8 mouse cellular contexts compared by ENCODE assay signal in genomic region chr9:103108943-103109670, GRCm38 (mm10). TPM values are rescaled to one million over a fixed set of nuclear protein-coding genes. Genes with fewer than 3 reads are reported as not detected.
DNase-seq lines count a peak whose midpoint lies in the region; ATAC-seq and TF ChIP-seq lines count a peak whose summit lies in the region.
"Had no signal": no experiment of that assay in that cellular context is flagged by ENCODE, and none has a peak within 500 bp of the region (broad histone marks: within the 10 kb centered on the region; RNA-seq: fewer than 3 reads in every experiment).

No protein-coding gene starts in this region.

- peak; percentile 64 for DNase-seq in lung, embryonic 14.5 days
- no peak for DNase-seq in lung, adult 18-20 months
- peak; percentile 23 for DNase-seq in forebrain, embryonic 10.5 days (ENCODE audit: extremely low spot score, low spot score)
- no peak for DNase-seq in limb, embryonic 11.5 days (ENCODE audit: low spot score)
- DNase-seq in ovary, postnatal 36 days (ENCODE audit: low spot score) = no peak
- no peak for DNase-seq in spleen, adult 12 weeks (ENCODE audit: low spot score)

- no peak for TF ChIP-seq POLR2A in small intestine, adult 2 months (IDR thresholded peaks at IDR 0.05; ENCODE audit: low read depth, low read length)

- H3K9me3 ChIP-seq in lung, embryonic 14.5 days (ENCODE audit: low read depth, low read length) = no peaks in the 10 kb centered on the region
- no peaks in the 10 kb centered on the region for H3K9me3 ChIP-seq in forebrain, embryonic 10.5 days
- no peaks in the 10 kb centered on the region for H3K9me3 ChIP-seq in limb, embryonic 11.5 days (ENCODE audit: control insufficient read depth, low read length)

- H3K4me1 ChIP-seq in lung, embryonic 14.5 days (ENCODE audit: insufficient read depth) = no peaks in the 10 kb centered on the region; the same call in 1 of the 2 replicates
- peaks cover 46% of the 10 kb centered on the region for H3K4me1 ChIP-seq in forebrain, embryonic 10.5 days
- peaks cover 15% of the 10 kb centered on the region for H3K4me1 ChIP-seq in limb, embryonic 11.5 days (ENCODE audit: control insufficient read depth, insufficient read depth, low read length)
- peaks cover 7% of the 10 kb centered on the region for H3K4me1 ChIP-seq in small intestine, adult 2 months (ENCODE audit: control insufficient read depth, insufficient read depth, insufficient read length, low read length)

- TF ChIP-seq CTCF in lung, embryonic 14.5 days (IDR thresholded peaks at IDR 0.05; ENCODE audit: low read depth) = no peak
- no peak for TF ChIP-seq CTCF in small intestine, adult 2 months (IDR thresholded peaks at IDR 0.05; ENCODE audit: extremely low read depth, insufficient read length, insufficient replicate concordance, low read depth, low read length)

- H3K36me3 ChIP-seq in lung, embryonic 14.5 days (ENCODE audit: insufficient read depth) = no peaks in the 10 kb centered on the region
- no peaks in the 10 kb centered on the region for H3K36me3 ChIP-seq in forebrain, embryonic 10.5 days (replicated peaks)
- no peaks in the 10 kb centered on the region for H3K36me3 ChIP-seq in limb, embryonic 11.5 days (ENCODE audit: control insufficient read depth, insufficient read depth, low read length)
- no peaks in the 10 kb centered on the region for H3K36me3 ChIP-seq in small intestine, adult 2 months (ENCODE audit: control insufficient read depth, insufficient read depth, low read length)

- 31% methylated on average over 18 of the region's 18 CpGs for WGBS in lung, embryonic 14.5 days
- 36% methylated on average over 18 of the region's 18 CpGs for whole genome bisulfite sequencing in forebrain, embryonic 10.5 days
- WGBS in limb, embryonic 11.5 days = 33% methylated on average over 18 of the region's 18 CpGs
- 15% methylated on average over 18 of the region's 18 CpGs for WGBS in small intestine, adult 2 months

- ATAC-seq in lung, embryonic 14.5 days (ENCODE audit: insufficient read depth) = no peak
- no peak for ATAC-seq in limb, embryonic 11.5 days (ENCODE audit: insufficient number of reproducible peaks, low FRiP score, low TSS enrichment, low read depth)

- no peak overlapping the region for H3K27ac ChIP-seq in lung, embryonic 14.5 days (ENCODE audit: low read depth)
- peak overlapping the region; percentile 78 for H3K27ac ChIP-seq in forebrain, embryonic 10.5 days
- no peak overlapping the region for H3K27ac ChIP-seq in limb, embryonic 11.5 days (replicated peaks; ENCODE audit: low read depth, low read length)
- H3K27ac ChIP-seq in small intestine, adult 2 months (ENCODE audit: insufficient read depth, low read depth, low read length) = peak overlapping the region; percentile 71

- peak overlapping the region; percentile 44 for H3K4me3 ChIP-seq in lung, embryonic 14.5 days (ENCODE audit: low read depth, low read length)
- H3K4me3 ChIP-seq in forebrain, embryonic 10.5 days = peak overlapping the region; percentile 55
- peak overlapping the region; percentile 30 for H3K4me3 ChIP-seq in limb, embryonic 11.5 days (ENCODE audit: low read depth, low read length)
- peak overlapping the region; percentile 66 for H3K4me3 ChIP-seq in small intestine, adult 2 months (ENCODE audit: low read depth, low read length)
- H3K4me3 ChIP-seq: myocyte had no signal

- H3K4me2 ChIP-seq in lung, embryonic 14.5 days = peak overlapping the region; percentile 74
- peak overlapping the region; percentile 62 for H3K4me2 ChIP-seq in limb, embryonic 11.5 days (ENCODE audit: low read depth, severe bottlenecking)

- peak overlapping the region; percentile 44 for H3K9ac ChIP-seq in lung, embryonic 14.5 days
- peak overlapping the region; percentile 48; the same call in 1 of the 2 replicates for H3K9ac ChIP-seq in limb, embryonic 11.5 days (ENCODE audit: low read length)

- H3K27me3 ChIP-seq in lung, embryonic 14.5 days (ENCODE audit: insufficient read depth, low read length) = peaks cover 42% of the 10 kb centered on the region
- peaks cover 51% of the 10 kb centered on the region for H3K27me3 ChIP-seq in forebrain, embryonic 10.5 days (ENCODE audit: poor library complexity, severe bottlenecking)
- peaks cover 29% of the 10 kb centered on the region for H3K27me3 ChIP-seq in limb, embryonic 11.5 days (ENCODE audit: control insufficient read depth, insufficient read depth, low read length)
- peaks cover 20% of the 10 kb centered on the region for H3K27me3 ChIP-seq in small intestine, adult 2 months (ENCODE audit: control insufficient read depth, insufficient read depth, low read length)

RNA-seq across cellular contexts. Expression of gene Rab6b, which starts 2.5 kb away (rescaled TPM):
- polyA plus RNA-seq in lung, embryonic 14.5 days (2014; fragmentation: Nextera tagmentation; extraction: Ambion mirVana) = 1.5 and 1.8 TPM in 2 replicates
- 8.3 and 9.1 TPM in 2 replicates for polyA plus RNA-seq in forebrain, embryonic 10.5 days (2016; fragmentation: Nextera tagmentation; extraction: Ambion mirVana)
- polyA plus RNA-seq in limb, embryonic 11.5 days (2014; fragmentation: Nextera tagmentation; extraction: Ambion mirVana) = 0.87 and 1.9 TPM in 2 replicates
- 3.3 and 11.6 TPM in 2 replicates for polyA plus RNA-seq in small intestine, adult 2 months (2012; rRNA removed)

Comparison
In these comparisons a context has a peak if more than half of its experiments do, and no peak if none do; other contexts are left out.
1. DNase-seq: peak in lung, embryonic 14.5 days (single experiment) and forebrain, embryonic 10.5 days (single experiment); none in lung, adult 18-20 months (0 of 2), limb, embryonic 11.5 days (single experiment), ovary, postnatal 36 days (single experiment) and spleen, adult 12 weeks (single experiment).
2. H3K27ac ChIP-seq: peak in forebrain, embryonic 10.5 days (single experiment) and small intestine, adult 2 months (single experiment); none in lung, embryonic 14.5 days (single experiment) and limb, embryonic 11.5 days (single experiment).
3. Peak in every context shown above with its lines, with median percentiles within 50 percentile points of each other: H3K4me3 ChIP-seq.